Mouse (Mus musculus): ENCODE results near the gene Klhl11. TPM values are rescaled to one million over a fixed set of nuclear protein-coding genes. Genes with fewer than 3 reads are reported as not detected.
A peak's percentile ranks its signal among the peaks of the same experiment; 100 is the strongest.

The Klhl11 gene
- polyA plus RNA-seq, 1 experiment from 2014 or later: 1.6 TPM

DNA sequence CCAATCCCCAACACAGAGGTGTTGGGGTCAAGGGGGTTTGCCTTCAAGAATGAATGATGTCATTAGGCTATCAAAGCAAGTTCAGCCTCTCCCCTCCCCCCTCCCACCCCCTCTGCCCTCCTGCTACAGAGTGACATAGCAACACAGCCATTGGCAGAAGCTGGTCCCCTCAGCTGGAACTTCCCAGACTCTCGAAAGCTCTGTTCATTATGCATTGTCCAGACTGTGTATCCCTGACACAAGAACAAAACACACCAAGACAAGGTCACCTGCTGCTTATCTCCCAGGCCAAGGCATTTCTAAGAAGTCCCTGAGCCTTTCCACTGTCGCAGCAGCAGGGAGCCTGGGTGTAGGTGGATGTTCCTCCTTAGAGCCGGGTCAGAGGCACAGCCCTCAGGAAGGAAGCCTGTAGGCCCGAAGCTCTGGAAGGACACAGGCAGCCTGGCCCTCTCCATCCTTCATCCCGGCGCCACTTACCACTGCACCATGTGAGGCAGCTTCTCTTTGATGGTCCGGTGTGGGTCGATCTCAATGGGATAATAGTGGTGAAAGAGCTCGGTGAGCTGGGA is 36.8 kb downstream of the Klhl11 start:
- Histone ChIP-seq H3K27me3 (no peaks in the 10 kb centered on the region), H3K9me3 (replicated peaks) (no peaks in the 10 kb centered on the region), H3K4me1 (replicated peaks) (peaks cover 13% of the 10 kb centered on the region), H3K4me3 (replicated peaks) (no peak overlapping the region), H3K36me3 (replicated peaks) (0 out of 2 replicates have a peak, but pooled peaks cover 4% of the 10 kb centered on the region), H3K9ac (no peak overlapping the region), H3K4me2 (no peak overlapping the region), H3K27ac (replicated peaks) (no peak overlapping the region)
- WGBS (ENCODE audit: insufficient replicate concordance): 69% methylated on average over 9 of the region's 9 CpGs
- no peak for ATAC-seq (ENCODE audit: insufficient read depth)

DNA sequence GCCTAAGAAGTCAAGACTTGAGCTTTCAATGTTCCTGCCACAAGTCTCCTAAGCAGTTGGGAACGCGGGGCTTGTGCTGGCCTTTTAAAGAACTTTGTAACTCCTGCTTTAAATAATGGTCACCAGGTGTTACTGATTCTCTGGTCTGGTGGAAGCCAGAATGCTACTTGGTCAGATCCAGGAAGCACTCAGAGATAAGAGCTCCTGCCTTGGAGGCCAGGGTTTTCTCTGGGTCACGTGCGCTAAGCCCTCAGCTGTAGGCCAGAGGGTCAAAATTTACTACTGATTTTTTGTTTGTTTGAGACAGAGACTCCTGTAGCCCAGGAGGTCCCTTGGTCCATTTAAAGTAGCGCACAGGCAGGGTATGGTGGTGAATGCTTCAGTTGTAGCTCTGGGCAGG is 40.5 kb downstream of the Klhl11 start:
- no peaks in the 10 kb centered on the region for H3K4me1 ChIP-seq (replicated peaks)
- ATAC-seq (ENCODE audit: insufficient read depth): no peak
- WGBS (ENCODE audit: insufficient replicate concordance): 64% methylated on average over 5 of the region's 5 CpGs

DNA sequence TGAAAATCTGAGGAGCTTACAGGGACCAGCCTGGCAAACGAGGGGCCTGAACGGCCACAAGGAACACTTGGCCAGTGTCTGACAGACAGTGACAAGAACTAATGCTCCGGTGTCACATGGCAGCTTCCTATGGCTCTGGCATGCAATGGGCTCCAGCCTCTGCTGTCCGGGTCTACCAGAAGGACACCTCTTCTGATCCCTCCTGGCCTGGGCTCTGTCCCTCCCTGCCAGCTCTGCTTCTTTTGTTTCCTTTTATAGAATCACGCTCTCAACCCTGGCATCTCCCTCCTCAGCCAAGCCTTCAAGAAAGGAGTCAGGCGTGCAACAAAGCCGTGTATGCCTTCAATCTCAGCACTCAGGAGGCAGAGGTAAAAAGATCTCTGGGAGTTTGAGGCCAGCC is 42.5 kb downstream of the Klhl11 start:
- H3K9me3 ChIP-seq (replicated peaks): no peaks in the 10 kb centered on the region
- 0 out of 2 replicates have a peak, but pooled peaks cover 4% of the 10 kb centered on the region for H3K36me3 ChIP-seq (replicated peaks)
- no peak for ATAC-seq (ENCODE audit: insufficient read depth)
- H3K27me3 ChIP-seq: no peaks in the 10 kb centered on the region
- H3K4me3 ChIP-seq (replicated peaks): no peak overlapping the region
- H3K4me1 ChIP-seq (replicated peaks): peaks cover 6% of the 10 kb centered on the region; the same call in 1 of the 2 replicates
- no peak overlapping the region for H3K27ac ChIP-seq (replicated peaks)
- no peak overlapping the region for H3K4me2 ChIP-seq
- 78% methylated on average over 7 of the region's 7 CpGs for WGBS (ENCODE audit: insufficient replicate concordance)
- no peak overlapping the region for H3K9ac ChIP-seq

More for the DNA sequence above, 40.5 kb downstream of the Klhl11 start:
- H3K36me3 ChIP-seq (replicated peaks): 0 out of 2 replicates have a peak, but pooled peaks cover 4% of the 10 kb centered on the region
- H3K9me3 ChIP-seq (replicated peaks): no peaks in the 10 kb centered on the region
- no peak overlapping the region for H3K4me3 ChIP-seq (replicated peaks)
- H3K9ac ChIP-seq: no peak overlapping the region
- H3K27ac ChIP-seq (replicated peaks): no peak overlapping the region
- H3K27me3 ChIP-seq: no peaks in the 10 kb centered on the region
- H3K4me2 ChIP-seq: no peak overlapping the region

DNA sequence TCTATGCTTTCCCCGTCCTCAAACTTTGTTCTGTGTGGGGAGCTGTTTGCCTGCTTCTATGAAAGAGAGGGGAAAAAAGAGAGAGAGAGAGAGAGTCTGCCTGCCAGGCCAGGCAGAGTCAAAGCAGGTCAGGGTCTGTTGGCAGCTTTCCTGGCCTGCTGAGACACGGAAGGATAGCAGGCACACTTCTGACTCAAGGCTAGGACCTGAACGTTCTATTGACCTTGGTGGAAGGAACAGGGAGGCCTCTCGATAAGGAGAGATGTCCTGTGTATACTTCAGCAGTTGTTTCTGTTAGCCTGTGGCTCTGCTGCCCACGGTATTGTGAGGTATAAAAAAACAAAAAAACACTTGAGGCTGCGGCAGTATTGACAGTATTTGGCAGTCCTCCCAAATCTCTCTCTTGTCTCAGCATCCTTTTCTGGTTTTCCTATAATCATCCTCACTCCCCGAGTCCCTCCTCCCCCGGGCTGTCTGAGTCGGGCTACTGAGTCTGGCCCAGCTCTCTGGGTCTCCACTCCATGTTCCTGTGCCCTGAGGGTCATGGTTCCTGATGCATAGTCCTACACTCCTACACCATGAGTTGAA is 43.8 kb downstream of the Klhl11 start:
- H3K27ac ChIP-seq (replicated peaks): no peak overlapping the region
- 63% methylated on average over 9 of the region's 9 CpGs for WGBS (ENCODE audit: insufficient replicate concordance)
- no peak overlapping the region for H3K9ac ChIP-seq
- no peak for ATAC-seq (ENCODE audit: insufficient read depth)
- H3K4me3 ChIP-seq (replicated peaks): no peak overlapping the region
- no peak overlapping the region for H3K4me2 ChIP-seq
- no peaks in the 10 kb centered on the region for H3K27me3 ChIP-seq
- 0 out of 2 replicates have a peak, but pooled peaks cover 4% of the 10 kb centered on the region for H3K36me3 ChIP-seq (replicated peaks)
- H3K9me3 ChIP-seq (replicated peaks): no peaks in the 10 kb centered on the region
- peaks cover 6% of the 10 kb centered on the region; the same call in 1 of the 2 replicates for H3K4me1 ChIP-seq (replicated peaks)

- H3K4me2 ChIP-seq: no peak overlapping the region
- no peak overlapping the region for H3K27ac ChIP-seq (replicated peaks)
- peaks cover 6% of the 10 kb centered on the region; the same call in 1 of the 2 replicates for H3K4me1 ChIP-seq (replicated peaks)
- H3K4me3 ChIP-seq (replicated peaks): no peak overlapping the region
- H3K36me3 ChIP-seq (replicated peaks): no peaks in the 10 kb centered on the region
- H3K27me3 ChIP-seq: no peaks in the 10 kb centered on the region
- no peak overlapping the region for H3K9ac ChIP-seq
- 55% methylated on average over 3 of the region's 3 CpGs for WGBS (ENCODE audit: insufficient replicate concordance)
- H3K9me3 ChIP-seq (replicated peaks): no peaks in the 10 kb centered on the region
- no peak for ATAC-seq (ENCODE audit: insufficient read depth)
Observed at GRCm38 (mm10) chr11:100426820-100427219, 45.7 kb downstream of the Klhl11 start.

DNA sequence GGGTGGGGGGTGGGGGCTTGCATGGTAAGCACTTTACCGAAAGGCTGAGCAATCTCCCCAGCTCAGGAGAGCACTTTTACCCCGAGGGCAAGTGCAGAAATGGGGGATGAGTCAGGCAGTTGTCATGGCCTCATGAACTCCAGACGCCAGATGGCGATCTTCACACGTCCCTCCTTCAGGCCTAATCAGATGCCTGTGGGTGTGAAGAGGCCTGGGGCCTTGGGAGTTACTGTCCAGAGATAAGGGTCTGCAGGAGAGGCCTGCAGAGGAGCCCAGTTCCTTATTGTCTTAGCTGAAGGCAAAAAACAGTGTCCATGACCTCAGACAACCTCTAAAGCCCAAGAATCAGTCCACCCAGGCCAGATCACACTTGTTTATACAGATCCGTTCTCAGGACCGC is 46.7 kb downstream of the Klhl11 start:
- Histone ChIP-seq H3K9me3 (replicated peaks) (no peaks in the 10 kb centered on the region), H3K4me1 (replicated peaks) (peaks cover 6% of the 10 kb centered on the region; the same call in 1 of the 2 replicates), H3K27ac (replicated peaks) (no peak overlapping the region), H3K9ac (no peak overlapping the region), H3K36me3 (replicated peaks) (no peaks in the 10 kb centered on the region), H3K4me3 (replicated peaks) (no peak overlapping the region), H3K4me2 (no peak overlapping the region), H3K27me3 (peaks cover 4% of the 10 kb centered on the region; the same call in 1 of the 2 replicates)
- 0 out of 2 replicates have a peak, but pooled peaks have one; percentile 47 for ATAC-seq (ENCODE audit: insufficient read depth)
- WGBS (ENCODE audit: insufficient replicate concordance): 22% methylated on average over 7 of the region's 7 CpGs

GRCm38 (mm10) chr11:100423836-100424235 is 48.7 kb downstream of the Klhl11 start:
- H3K36me3 ChIP-seq (replicated peaks): no peaks in the 10 kb centered on the region
- 73% methylated on average over 7 of the region's 7 CpGs for WGBS (ENCODE audit: insufficient replicate concordance)
- no peak for ATAC-seq (ENCODE audit: insufficient read depth)
- H3K9ac ChIP-seq: no peak overlapping the region
- no peaks in the 10 kb centered on the region for H3K9me3 ChIP-seq (replicated peaks)
- H3K27ac ChIP-seq (replicated peaks): no peak overlapping the region
- H3K4me1 ChIP-seq (replicated peaks): peaks cover 6% of the 10 kb centered on the region; the same call in 1 of the 2 replicates
- no peak overlapping the region for H3K4me2 ChIP-seq
- H3K4me3 ChIP-seq (replicated peaks): no peak overlapping the region
- peaks cover 8% of the 10 kb centered on the region; the same call in 1 of the 2 replicates for H3K27me3 ChIP-seq

GRCm38 (mm10) chr11:100421537-100421936 is 51.0 kb downstream of the Klhl11 start:
- no peaks in the 10 kb centered on the region for H3K36me3 ChIP-seq (replicated peaks)
- no peak overlapping the region for H3K4me3 ChIP-seq (replicated peaks)
- H3K9ac ChIP-seq: no peak overlapping the region
- 87% methylated on average over 8 of the region's 8 CpGs for WGBS (ENCODE audit: insufficient replicate concordance)
- H3K9me3 ChIP-seq (replicated peaks): no peaks in the 10 kb centered on the region
- no peak overlapping the region for H3K27ac ChIP-seq (replicated peaks)
- peaks cover 6% of the 10 kb centered on the region; the same call in 1 of the 2 replicates for H3K4me1 ChIP-seq (replicated peaks)
- no peak overlapping the region for H3K4me2 ChIP-seq
- H3K27me3 ChIP-seq: peaks cover 17% of the 10 kb centered on the region
- ATAC-seq (ENCODE audit: insufficient read depth): no peak

DNA sequence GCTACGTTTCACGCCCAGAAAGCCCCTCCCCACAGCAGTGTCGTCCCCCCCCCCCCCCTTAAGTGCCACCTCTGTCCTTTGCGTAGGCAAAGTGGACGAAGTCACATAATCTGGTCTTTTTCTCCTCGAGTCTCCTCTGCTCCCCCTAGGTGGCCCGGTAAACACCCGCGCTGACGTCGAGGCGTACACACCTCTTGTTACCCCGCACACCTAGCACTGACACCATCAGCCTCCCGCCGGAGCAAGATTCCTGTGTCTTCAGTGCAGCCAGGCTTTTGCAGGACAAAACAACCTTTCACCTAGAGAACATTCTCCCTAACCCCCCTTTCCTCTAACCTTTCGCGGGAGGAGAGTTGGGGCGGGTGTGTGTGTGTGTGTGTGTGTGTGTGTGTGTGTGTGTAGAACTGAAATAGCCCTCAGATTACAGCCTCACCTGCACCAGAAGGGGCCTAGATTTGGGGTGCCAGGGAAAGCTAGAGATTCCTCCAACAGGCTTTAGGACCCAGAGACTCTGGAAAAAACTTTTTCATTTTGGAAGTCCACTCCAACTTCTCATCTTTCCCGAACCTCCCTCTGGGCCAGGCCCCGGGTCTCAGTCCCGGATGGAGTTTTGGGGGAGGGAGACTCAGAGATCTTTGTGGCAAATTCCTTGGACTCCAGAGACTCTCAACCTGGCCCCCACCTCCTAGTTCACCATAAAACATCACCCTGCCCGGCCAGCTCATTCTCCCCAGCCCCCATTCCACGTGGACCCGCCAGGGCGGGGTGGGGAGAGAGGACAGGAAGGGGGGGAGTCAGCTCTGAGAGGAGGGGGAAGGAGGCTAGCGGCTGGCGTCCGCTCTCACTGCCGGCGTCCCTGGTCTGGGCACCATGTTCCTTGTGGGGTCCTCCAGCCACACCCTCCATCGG is 57.4 kb downstream of the Klhl11 start, which contains the start of gene Fkbp10:
Gene Fkbp10 (plus strand): TSS at position 784 of the 909 bp plus-strand sequence.
- no peak within 1 kb of the TSS for H3K9ac ChIP-seq
- peak within 1 kb of the TSS; percentile 57 for H3K4me3 ChIP-seq (replicated peaks)
- ATAC-seq (ENCODE audit: insufficient read depth): no peak; the same call in 1 of the 2 replicates
- no peaks in the 10 kb centered on the region for H3K36me3 ChIP-seq (replicated peaks)
- no peaks in the 10 kb centered on the region for H3K9me3 ChIP-seq (replicated peaks)
- H3K4me1 ChIP-seq (replicated peaks): peaks cover 13% of the 10 kb centered on the region
- H3K4me2 ChIP-seq: peak within 1 kb of the TSS; percentile 67
- 3% methylated on average over 31 of the region's 31 CpGs for WGBS (ENCODE audit: insufficient replicate concordance)
- peak within 1 kb of the TSS; percentile 24; the same call in 1 of the 2 replicates for H3K27ac ChIP-seq (replicated peaks)
- peaks cover 62% of the 10 kb centered on the region for H3K27me3 ChIP-seq

DNA sequence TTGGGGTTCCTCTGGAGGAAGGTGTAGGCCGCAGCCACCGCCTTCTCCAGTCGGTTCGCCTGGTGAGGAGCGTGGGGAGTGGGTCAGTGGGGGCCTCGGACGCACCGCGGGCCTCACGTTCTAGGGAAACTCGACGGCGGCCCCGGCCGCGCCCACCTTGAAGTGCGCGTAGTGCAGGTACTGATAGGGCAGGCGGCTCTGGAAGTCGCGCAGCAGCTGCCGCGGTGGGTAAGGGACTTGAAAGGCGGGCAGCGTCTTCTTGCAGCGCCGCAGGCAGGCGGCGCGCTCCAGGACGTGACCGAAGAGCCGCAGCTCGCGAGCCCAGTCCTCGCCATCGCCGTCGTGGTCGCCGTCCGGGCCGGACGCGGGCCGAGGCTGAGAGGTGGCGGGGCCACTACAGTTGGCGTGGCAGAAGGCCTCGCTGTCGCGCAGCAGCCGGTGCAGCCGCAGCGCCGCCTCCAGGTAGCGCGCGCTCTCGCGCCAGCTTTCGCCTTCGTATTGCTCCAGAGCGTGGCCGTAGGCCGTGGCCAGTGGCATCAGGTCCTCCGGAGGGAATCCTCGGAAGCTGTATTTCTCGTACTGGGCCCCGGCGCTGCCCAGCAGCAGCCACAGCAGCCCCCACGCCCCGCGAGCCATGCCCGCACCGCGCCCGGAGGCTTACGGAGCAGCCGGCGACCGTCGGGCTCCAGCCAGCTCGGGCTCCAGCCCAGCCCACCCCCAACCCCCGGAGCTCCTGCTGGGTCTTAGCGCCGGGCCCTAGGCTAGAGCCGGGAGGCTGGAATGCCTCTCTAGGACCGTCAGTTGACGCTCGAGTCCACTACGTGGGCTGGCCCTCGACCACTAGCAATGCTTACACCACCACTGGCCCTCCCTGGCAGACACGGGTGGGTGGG is 58.3 kb downstream of the Klhl11 start, which contains the start of gene P3h4:
Gene P3h4 (minus strand): TSS at position 816 of the 893 bp plus-strand sequence.
- peak; percentile 77 for ATAC-seq (ENCODE audit: insufficient read depth)
- Histone ChIP-seq H3K4me1 (replicated peaks) (peaks cover 13% of the 10 kb centered on the region), H3K27ac (replicated peaks) (peak within 1 kb of the TSS; percentile 24; the same call in 1 of the 2 replicates), H3K27me3 (peaks cover 62% of the 10 kb centered on the region), H3K4me3 (replicated peaks) (peak within 1 kb of the TSS; percentile 57), H3K36me3 (replicated peaks) (no peaks in the 10 kb centered on the region), H3K9ac (peak within 1 kb of the TSS; percentile 21; the same call in 1 of the 2 replicates), H3K9me3 (replicated peaks) (no peaks in the 10 kb centered on the region), H3K4me2 (peak within 1 kb of the TSS; percentile 67)
- WGBS (ENCODE audit: insufficient replicate concordance): 2% methylated on average over 93 of the region's 93 CpGs

All from liver, embryonic 15.5 days (tissue).